Mouse (Mus musculus): Measurements from ENCODE around the gene Naa25. TPM values are rescaled to one million over a fixed set of nuclear protein-coding genes. Genes with fewer than 3 reads are reported as not detected.

Gene Naa25
- total RNA-seq, 2 experiments from 2014 or later: 39.7 to 66.4 TPM

DNA sequence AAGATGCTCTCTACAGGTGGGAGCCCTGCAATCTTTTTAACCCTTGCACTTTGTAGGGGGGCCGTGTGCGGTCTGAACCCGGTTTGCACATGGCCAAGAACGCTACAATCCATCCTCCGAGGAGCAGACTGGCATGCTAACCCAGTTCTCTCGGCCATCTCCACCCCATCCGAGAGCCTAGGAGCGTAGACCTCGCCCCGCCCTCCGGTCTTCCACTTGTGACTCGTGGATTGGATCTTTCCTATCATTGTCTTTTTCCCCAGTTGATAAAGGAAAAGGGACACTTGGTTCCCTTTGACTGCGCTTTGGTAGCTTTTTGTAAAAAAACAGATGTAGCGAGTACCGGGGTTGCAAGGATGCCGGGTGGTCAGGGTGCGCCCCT is 53.9 kb downstream of the Naa25 start, which contains the start of gene Tmem116:
TSS of gene Tmem116 (plus strand) at position 250 of the 382 bp plus-strand sequence.
- ATAC-seq (replicated peaks; ENCODE audit: poor library complexity): 0 out of 2 replicates have a peak, but pooled peaks have one; percentile 9

DNA sequence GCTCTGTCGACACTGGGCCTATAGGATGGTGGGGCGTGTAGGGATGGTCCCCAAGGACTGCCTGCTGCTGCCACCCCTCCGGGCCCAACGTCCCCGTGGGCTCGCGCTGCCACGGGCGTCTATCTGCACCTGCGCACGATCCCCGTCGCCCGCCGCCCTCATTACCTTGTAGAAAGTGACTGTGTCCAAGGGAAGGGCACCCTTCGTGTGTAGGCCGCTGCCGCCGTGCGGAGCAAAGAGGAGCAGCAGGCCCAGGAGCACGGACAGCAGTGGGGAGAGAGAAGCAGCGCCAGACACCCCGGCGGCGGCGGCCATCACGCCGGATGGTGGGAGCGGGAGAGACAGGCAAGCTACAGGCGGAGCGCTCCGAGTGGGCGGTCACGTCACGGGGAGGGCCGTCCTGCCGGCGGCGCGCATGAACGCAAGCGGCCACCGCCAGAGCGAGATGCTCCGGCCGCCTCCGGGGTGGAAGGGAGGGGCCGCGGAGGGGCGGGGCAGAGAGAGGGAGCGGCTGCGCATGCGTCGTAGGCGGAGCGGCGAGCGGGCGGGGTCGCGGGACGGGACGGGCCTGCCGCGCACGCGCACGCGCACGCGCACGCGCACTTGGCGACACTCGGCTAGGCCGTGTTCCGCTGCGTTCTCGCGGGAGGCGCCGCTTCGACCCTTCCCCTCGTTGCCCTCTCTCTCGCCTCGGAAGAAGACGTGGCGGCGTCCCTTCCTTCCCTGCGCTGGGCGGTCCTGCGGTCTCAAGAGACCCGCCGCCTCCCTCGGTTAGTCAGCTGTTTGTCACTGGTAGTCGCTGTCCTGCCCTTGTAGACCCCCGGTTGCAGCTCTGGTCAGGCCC is 54.5 kb downstream of the Naa25 start, which contains the start of gene Erp29:
TSS of gene Erp29 (minus strand) at position 481 of the 844 bp plus-strand sequence.
- ATAC-seq (replicated peaks; ENCODE audit: poor library complexity): peak; percentile 81

DNA sequence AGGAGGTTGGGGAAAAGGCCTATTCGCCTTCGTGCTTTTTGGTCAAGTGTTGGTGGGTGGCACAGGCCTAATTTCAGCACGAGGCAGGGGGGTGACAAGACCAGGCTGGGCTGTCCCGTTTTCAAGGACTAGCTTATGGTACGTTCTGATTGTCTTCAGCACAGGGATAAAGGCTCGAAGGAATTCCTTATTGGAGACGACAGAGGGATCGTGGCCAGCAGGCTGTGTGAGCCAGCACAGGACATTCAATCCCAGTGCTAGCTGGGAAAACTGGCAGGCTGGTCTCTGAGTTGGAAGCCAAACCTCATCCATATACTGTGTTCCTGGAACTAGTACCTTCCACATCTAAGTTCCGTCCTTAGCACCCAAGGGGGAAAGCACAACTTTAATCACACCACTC is 55.2 kb downstream of the Naa25 start:
- no peak for ATAC-seq (replicated peaks; ENCODE audit: poor library complexity)

DNA sequence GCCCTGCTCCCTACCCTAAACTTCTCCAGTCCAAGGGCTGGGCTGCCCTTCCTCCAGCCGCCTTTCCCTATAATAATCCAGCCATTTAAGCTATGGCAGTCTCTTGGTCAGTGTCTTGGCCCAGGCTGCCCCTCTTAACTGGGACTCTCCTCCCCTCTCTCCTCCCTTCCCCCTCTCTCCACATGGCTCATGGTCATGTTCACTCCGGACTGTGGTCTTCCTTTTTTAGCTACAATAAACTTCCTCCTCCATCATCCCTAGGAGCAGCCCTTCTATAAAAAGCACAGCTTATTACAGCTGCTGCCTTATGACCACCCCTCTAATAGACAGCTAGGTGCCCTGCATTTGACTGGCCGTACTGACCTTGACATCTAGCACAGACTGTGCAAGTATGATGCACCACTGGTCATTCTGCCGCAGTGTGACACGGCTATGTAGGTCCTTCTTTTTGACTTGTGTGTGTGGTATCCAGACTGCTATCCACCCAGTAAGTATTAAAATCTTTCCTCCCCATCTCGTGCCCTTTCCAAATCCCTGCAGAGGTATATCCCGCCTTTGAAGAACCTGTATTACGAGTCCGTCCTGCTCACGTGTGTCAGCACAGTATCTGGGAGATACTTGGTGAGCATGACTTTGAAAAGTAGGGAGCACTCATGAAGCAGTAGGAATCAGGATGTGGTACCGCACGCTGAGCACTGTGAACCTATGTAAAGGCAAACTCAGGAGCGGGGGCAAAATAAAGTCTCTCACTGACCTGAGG is 56.2 kb downstream of the Naa25 start:
- ATAC-seq (replicated peaks; ENCODE audit: poor library complexity): no peak

DNA sequence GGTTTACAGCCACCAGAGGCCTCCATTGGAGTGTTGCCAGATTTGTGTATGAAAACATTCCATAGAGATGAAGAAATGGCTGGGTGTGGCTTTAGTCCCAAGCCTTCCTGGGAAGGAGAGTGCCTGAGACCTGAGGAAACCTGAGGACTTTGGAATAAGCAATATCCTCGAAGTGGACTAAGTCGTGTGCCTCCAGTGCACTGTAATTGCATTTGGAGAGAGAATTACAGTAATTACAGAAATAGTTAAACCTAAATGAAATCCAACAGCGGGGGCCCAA is 56.7 kb downstream of the Naa25 start:
- ATAC-seq (replicated peaks; ENCODE audit: poor library complexity): no peak

DNA sequence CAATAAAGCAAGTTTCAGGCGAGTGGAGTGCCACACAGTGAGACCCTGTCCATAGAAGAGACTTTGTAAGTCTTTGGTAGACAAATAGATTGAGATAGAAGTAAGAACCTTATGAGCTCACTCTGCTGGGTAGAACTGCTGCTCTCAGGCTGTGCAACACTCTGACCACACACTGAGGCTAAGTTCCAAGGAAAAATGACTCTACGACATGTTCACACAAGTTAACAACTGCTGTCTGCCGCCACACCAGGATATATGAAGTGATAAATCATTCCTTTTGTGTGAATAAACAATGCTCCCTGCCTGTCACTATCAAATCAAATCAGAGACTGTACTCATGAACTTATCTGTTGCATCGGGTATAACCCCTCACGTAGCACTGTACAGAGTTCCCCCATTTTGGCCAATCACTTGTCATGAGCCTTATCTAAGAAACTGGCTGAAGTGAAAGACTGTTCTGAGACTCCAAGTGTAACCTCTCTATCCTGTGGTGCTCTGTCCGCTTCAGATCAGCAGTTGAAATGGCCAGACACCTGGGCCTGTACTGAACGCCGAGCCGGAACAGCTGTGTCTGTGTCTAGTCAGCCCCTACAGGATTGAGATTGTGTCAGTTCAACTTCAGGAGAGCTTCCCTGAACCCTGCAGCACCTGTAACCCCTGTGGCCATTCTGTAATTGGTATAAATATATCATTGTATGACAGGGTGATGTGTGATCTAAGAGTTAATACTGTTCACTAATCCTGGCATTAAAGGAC is 58.0 kb downstream of the Naa25 start:
- no peak for ATAC-seq (replicated peaks; ENCODE audit: poor library complexity)

DNA sequence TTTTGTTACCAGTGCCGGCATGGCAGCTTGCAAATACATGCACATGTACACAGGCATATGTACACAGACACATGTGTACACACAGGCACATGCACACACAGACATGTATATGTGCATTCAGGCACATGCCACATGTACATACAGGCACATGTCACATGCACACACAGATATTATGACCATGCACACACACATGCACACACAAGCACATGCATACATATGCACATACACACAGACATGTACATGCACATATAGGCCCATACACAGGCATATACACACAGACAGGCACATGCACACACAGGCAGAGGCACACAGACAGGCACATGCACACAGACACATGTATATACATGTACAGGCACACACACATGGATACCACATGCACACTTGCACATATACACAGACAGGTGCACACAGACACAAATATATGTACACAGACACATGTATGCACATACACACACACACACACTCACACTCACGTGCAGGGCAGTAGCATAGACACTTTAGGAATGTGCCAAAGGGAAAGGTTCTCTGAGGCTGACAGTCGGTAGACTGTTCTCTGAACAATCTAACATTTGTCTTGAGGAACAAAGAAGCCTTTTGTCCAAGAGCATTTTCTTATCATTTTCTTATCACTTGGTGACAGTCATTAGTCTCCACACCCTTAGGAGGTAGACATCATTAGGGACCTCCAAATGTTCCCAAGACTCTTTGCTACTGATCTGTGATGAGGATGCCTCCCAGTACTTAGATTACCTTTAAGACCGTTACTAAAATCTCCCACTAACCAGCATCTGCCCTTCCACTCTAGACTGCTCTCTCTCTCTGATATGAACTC is 63.8 kb downstream of the Naa25 start:
- ATAC-seq (replicated peaks; ENCODE audit: poor library complexity): peak; percentile 39

DNA sequence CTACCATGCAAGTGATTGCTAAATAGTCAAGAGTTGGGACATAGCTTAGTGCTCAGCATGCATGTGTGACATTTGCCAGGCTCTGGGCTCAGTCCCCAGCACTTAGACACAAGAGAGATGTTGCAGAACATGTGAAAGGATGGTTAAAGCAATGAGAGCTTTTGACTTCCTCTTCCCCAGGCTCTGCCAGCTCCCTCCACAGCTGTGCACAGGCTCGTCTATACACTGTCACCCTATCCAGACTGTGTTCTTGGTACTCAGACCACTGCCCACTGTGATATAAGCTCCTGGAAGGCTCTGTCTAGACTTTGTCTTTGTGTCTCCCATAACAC is 64.4 kb downstream of the Naa25 start:
- peak; percentile 70 for ATAC-seq (replicated peaks; ENCODE audit: poor library complexity)

DNA sequence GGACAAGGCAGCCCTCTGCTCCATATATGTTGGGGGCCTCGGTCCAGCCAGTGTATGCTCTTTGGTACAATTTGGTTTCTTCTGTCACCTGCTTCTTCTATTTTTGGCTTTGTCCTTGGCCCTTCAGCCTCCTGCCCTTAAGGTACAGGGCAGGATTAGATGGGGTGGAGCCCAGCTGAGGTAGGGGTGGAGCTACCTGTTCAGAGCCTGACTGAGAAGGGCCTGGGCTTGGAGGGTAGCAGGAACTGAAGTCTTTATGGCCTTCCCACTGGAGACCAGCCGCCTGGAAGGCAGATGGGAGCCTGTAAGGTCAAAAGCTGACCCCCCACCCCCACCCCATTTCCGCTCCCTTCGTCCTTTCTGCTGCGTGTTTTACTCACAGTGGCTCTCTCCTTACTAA is 65.2 kb downstream of the Naa25 start:
- ATAC-seq (replicated peaks; ENCODE audit: poor library complexity): no peak

DNA sequence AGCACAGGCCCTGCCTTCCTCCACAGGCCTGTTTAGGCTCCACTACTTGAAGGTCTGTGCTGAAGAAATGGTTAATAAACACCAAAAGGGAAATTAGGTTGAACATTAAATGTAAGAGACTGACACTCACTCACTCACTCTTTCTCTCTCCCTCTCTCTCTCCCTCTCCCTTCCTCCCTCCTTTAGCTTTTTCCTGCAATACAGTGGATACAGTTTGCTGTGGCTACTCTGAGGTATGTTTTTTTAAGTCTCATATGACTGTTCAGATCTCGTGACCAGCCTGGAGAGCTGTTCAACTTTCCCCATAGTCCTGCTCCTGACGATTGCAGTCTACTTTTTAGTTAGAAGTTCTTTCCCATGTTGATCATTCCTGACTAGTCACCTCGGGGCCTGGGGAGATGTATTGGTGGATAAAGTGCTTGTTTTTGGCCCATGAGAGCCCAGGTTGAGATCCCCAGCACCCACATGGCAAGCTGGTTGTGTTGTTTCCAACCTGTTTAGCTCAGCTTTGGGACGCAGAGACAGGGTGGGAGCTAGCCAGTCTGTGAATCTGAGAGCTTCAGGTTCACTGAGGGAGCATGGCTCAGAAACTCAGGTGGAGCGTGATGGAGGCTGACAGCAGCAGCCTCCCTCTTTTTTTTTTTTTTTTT is 66.0 kb downstream of the Naa25 start:
- no peak for ATAC-seq (replicated peaks; ENCODE audit: poor library complexity)

DNA sequence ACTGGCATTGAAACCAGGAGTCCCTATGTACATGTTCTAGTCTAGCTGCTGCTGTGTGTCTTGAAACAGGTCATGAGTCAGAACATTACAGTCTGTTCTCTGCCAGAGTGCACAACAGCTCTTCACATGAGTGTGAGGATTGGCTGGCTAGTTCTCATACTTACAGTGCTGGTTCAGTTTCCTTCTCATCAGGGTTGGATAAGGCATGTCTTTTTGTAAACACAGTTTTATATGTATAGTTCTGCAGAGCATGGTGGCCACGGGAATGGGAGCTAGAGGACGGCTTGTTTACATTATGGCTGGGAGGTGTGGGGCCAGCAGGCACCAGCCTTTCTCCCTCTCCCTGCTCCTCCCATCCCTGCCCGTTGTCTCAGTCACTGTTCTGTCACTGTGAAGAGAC is 71.8 kb downstream of the Naa25 start:
- no peak for ATAC-seq (replicated peaks; ENCODE audit: poor library complexity)

DNA sequence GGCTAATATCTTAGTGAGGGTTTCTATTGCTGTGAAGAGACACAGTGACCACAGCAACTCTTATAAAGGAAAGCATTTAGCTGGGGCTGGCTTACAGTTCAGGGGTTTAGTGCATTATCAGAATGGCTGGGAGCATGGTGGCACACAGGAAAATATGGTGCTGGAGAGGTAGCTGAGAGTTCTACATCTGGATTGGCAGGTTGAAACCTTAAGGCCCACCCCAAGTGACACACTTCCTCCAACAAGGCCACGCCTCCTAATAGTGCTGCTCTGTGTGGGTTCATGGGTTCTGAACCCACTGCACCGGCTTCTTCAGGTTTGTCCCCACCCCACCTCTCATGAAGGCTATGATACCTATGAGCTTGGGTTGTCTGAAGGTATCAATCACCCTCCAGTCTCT is 74.7 kb downstream of the Naa25 start:
- ATAC-seq (replicated peaks; ENCODE audit: poor library complexity): no peak

DNA sequence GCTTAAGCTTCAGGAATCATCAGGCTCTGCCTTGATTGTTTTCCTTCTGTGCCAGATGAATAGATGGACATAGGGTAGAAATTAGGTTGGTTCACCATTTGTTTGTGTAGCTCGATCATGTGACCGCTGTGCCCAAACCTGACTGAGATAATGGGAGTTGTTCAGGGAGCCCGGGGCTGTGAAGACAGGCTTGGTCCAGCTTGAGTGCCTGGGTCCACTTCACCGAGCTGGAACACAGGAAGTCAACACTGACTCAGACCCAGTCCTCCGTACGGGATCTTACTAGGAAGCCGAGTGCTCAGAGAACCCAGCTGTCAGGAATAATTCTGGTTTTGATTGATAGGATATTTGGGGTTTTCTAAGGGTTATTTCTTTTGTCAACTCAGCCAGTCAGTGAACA is 76.9 kb downstream of the Naa25 start:
- ATAC-seq (replicated peaks; ENCODE audit: poor library complexity): no peak

DNA sequence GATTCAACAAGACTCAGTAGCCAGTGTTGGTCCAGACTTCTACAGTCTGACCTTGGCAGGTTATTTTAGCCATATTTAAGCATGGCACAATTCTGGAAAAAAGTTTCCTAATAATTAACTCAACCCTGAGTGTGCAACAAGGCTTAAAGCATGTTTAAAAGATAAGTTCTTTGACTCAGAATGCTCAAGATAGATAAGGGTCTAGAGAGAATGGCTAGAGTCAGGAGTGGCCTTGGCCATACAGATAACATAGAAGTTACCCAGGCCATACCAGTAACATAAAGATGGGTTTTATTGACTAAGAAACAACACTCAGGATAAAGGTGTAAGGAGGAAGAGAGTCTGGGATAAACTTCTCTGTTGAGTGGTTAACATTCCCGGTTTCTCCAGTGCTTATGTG is 78.3 kb downstream of the Naa25 start:
- ATAC-seq (replicated peaks; ENCODE audit: poor library complexity): peak; percentile 87

DNA sequence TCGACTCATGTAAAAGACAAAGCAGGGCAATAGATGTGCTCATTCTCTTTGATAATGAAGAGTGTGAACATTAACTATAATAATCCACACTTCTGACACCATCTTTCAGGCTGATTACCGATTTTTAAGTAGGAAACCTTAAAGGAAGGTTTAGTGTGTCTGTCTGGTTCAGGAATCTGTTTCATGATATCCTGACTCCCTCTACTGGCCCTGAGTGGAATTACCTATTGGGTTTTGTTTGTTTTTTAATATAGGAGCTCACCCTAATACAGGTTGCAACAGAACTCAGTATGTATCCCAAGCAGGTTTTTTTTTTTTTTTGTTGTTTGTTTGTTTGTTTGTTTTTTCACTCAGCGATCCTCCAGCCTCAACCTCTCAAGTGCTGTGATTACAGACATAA is 79.9 kb downstream of the Naa25 start:
- peak; percentile 85 for ATAC-seq (replicated peaks; ENCODE audit: poor library complexity)

DNA sequence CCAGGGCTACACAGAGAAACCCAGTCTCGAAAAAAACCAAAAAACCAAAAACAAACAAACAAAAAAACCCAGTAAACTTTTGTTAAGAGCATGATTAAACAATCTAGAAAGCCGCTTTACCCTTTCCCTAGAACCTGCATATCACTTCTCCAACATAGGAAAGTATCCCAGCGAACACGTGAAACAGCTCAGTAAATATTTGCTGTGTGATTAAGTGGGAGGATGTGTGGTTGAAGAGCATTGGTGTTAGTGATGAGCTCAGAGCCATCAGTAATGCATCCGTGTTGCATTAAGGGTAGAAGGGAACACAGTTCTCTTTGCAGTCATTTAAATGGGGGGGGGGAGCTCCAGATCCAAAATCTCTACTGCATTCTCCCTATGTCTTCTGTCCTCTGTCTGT is 87.1 kb downstream of the Naa25 start:
- no peak for ATAC-seq (replicated peaks; ENCODE audit: poor library complexity)

DNA sequence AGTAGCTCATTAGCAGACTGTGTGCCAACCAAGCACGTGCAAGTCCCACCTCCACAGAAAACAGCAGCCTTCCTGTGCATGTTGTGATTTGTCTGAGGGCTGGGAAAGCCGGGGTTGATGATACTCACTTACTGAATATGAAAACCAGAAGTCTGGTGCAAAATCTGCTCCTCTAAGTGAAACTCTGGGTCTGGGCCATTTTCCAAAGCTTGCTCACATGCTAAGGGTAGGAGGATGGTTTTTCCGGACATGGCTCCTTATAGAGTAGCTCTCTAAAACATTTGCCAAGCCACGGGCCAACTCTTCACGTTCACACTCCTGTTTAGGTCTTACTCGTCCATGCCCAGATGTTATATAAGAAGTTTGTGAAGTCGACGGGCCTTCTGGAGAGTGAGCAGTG is 95.6 kb downstream of the Naa25 start:
- ATAC-seq (replicated peaks; ENCODE audit: poor library complexity): no peak
